Mouse (Mus musculus): Measurements from ENCODE around the gene Ryr2. TPM values are rescaled to one million over a fixed set of nuclear protein-coding genes. Genes with fewer than 3 reads are reported as not detected.

The Ryr2 gene
- polyA plus RNA-seq, 1 experiment from 2014 or later, result 0.32 TPM

DNA sequence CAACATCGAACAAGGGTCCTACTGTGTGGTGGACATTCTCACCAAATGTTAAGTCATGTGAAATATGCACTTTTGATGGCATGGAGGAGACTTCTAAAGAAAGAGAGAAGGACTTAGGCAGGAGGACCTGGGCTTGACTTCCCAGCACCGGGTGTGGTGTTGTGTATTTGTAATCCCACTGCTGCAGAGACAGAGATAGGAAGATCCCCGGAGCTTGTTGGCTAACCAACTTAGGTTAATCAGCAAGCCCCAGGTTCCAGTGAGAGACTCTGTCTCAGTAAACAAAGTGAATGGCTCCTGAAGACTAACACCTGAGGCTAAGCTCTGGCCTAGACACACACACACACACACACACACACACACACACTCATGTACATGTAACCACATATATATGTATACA lies 7.3 kb downstream of the Ryr2 start:
- Histone ChIP-seq H3K4me3 (ENCODE audit: low read length) (no peak overlapping the region), H3K27ac (ENCODE audit: low read depth, low read length) (no peak overlapping the region), H3K4me2 (replicated peaks; ENCODE audit: low read depth, low read length) (no peak overlapping the region), H3K4me1 (ENCODE audit: control insufficient read depth, insufficient read depth, low read length) (no peaks in the 10 kb centered on the region), H3K27me3 (ENCODE audit: control insufficient read depth, insufficient read depth, low read length) (peaks cover 20% of the 10 kb centered on the region), H3K9me3 (ENCODE audit: control insufficient read depth, low read length) (no peaks in the 10 kb centered on the region), H3K36me3 (ENCODE audit: control insufficient read depth, insufficient read depth, low read length) (no peaks in the 10 kb centered on the region), H3K9ac (ENCODE audit: low read depth, low read length) (no peak overlapping the region)
- 87% methylated on average over 3 of the region's 3 CpGs for WGBS
- no peak for ATAC-seq (ENCODE audit: low FRiP score, low TSS enrichment)

DNA sequence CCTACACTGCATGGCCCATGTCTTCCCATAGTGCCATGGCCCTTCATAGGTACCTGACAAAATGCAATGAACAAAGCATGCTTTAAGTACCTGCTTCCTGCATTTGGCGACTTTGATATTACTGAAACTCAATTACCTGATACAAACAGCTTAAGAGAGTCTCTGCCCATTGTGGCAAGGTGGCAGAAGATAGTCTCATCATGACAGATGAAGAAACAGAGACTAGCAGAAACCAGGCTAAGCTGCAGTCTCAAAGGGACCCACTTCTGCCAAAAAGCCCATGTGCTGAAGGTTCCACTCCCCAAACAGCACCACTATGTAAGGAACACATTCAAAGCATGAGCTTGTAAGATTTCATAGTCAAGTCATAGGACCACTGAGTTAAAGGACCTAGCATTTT lies 7.8 kb downstream of the Ryr2 start:
- H3K4me3 ChIP-seq (ENCODE audit: low read length), result no peak overlapping the region
- H3K9me3 ChIP-seq (ENCODE audit: control insufficient read depth, low read length), result no peaks in the 10 kb centered on the region
- peaks cover 16% of the 10 kb centered on the region for H3K27me3 ChIP-seq (ENCODE audit: control insufficient read depth, insufficient read depth, low read length)
- WGBS, result 72% methylated on average over 1 of the region's 1 CpGs
- no peak for ATAC-seq (ENCODE audit: low FRiP score, low TSS enrichment)
- H3K9ac ChIP-seq (ENCODE audit: low read depth, low read length), result no peak overlapping the region
- H3K4me1 ChIP-seq (ENCODE audit: control insufficient read depth, insufficient read depth, low read length), result no peaks in the 10 kb centered on the region
- no peak overlapping the region for H3K27ac ChIP-seq (ENCODE audit: low read depth, low read length)
- no peak overlapping the region for H3K4me2 ChIP-seq (replicated peaks; ENCODE audit: low read depth, low read length)
- H3K36me3 ChIP-seq (ENCODE audit: control insufficient read depth, insufficient read depth, low read length), result no peaks in the 10 kb centered on the region

DNA sequence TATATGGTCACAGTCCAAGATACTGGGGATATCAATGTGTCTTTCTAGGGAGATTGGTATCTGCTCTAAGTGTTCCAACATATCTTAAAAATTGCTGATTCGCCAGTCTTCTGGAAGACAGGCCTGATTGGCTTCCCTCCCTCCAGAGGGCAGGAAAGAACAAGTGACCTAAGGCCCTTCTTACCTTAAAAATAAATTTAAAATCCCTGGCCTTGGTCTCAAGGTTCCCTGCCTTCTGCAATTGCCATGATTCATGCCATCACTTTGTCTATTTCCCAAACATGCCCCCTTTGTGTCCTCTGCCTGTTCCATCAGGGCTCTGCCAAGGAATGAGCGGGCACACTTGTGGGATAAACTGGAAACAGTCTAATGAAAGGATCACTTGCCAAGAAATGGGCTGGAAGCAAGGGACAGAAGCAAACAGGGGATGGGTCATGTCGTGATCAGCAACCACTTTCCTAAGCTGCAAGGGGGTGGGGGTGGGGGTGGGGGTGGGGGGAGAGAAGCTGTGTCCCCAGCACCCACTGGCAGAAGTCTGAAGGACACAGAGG lies 10.3 kb downstream of the Ryr2 start:
- no peak overlapping the region for H3K4me2 ChIP-seq (replicated peaks; ENCODE audit: low read depth, low read length)
- H3K27me3 ChIP-seq (ENCODE audit: control insufficient read depth, insufficient read depth, low read length), result peaks cover 7% of the 10 kb centered on the region
- H3K27ac ChIP-seq (ENCODE audit: low read depth, low read length), result no peak overlapping the region
- H3K9me3 ChIP-seq (ENCODE audit: control insufficient read depth, low read length), result no peaks in the 10 kb centered on the region
- WGBS, result 74% methylated on average over 3 of the region's 3 CpGs
- no peaks in the 10 kb centered on the region for H3K4me1 ChIP-seq (ENCODE audit: control insufficient read depth, insufficient read depth, low read length)
- no peak overlapping the region for H3K9ac ChIP-seq (ENCODE audit: low read depth, low read length)
- no peak overlapping the region for H3K4me3 ChIP-seq (ENCODE audit: low read length)
- H3K36me3 ChIP-seq (ENCODE audit: control insufficient read depth, insufficient read depth, low read length), result no peaks in the 10 kb centered on the region
- ATAC-seq (ENCODE audit: low FRiP score, low TSS enrichment), result no peak

- H3K27me3 ChIP-seq (ENCODE audit: control insufficient read depth, insufficient read depth, low read length), result no peaks in the 10 kb centered on the region; the same call in 1 of the 2 replicates
- H3K27ac ChIP-seq (ENCODE audit: low read depth, low read length), result no peak overlapping the region
- WGBS, result 65% methylated on average over 7 of the region's 7 CpGs
- H3K4me1 ChIP-seq (ENCODE audit: control insufficient read depth, insufficient read depth, low read length), result no peaks in the 10 kb centered on the region
- no peaks in the 10 kb centered on the region for H3K9me3 ChIP-seq (ENCODE audit: control insufficient read depth, low read length)
- H3K36me3 ChIP-seq (ENCODE audit: control insufficient read depth, insufficient read depth, low read length), result no peaks in the 10 kb centered on the region
- H3K4me3 ChIP-seq (ENCODE audit: low read length), result no peak overlapping the region
- no peak overlapping the region for H3K9ac ChIP-seq (ENCODE audit: low read depth, low read length)
- ATAC-seq (ENCODE audit: low FRiP score, low TSS enrichment), result no peak
- H3K4me2 ChIP-seq (replicated peaks; ENCODE audit: low read depth, low read length), result no peak overlapping the region
Measured at GRCm38 (mm10) chr13:12094569-12094968, 12.2 kb downstream of the Ryr2 start.

DNA sequence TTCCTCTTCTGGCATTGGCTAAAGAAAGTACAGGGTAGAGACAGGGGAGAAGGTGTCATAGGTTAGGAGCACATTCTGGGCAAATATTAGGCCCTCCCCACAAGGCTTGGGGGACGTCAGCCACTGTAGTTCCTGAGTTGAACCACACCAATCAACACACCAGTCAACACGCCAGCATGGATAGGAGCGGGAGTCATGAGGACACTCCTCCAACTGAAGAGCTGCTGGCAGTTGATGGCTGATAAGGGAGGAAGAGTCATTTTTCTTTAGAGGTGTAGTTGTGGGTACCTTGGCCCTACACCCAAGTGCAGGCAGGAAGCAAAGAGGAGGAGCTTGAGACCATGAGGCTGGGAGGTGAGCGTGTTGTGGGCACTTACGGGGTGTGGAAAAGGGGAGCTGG lies 13.6 kb downstream of the Ryr2 start:
- no peak for ATAC-seq (ENCODE audit: low FRiP score, low TSS enrichment)
- Histone ChIP-seq H3K36me3 (ENCODE audit: control insufficient read depth, insufficient read depth, low read length) (no peaks in the 10 kb centered on the region), H3K4me2 (replicated peaks; ENCODE audit: low read depth, low read length) (no peak overlapping the region), H3K27me3 (ENCODE audit: control insufficient read depth, insufficient read depth, low read length) (no peaks in the 10 kb centered on the region), H3K9me3 (ENCODE audit: control insufficient read depth, low read length) (no peaks in the 10 kb centered on the region), H3K4me3 (ENCODE audit: low read length) (no peak overlapping the region), H3K27ac (ENCODE audit: low read depth, low read length) (no peak overlapping the region), H3K9ac (ENCODE audit: low read depth, low read length) (no peak overlapping the region), H3K4me1 (ENCODE audit: control insufficient read depth, insufficient read depth, low read length) (no peaks in the 10 kb centered on the region)
- whole genome bisulfite sequencing, result 84% methylated on average over 5 of the region's 5 CpGs

GRCm38 (mm10) chr13:12092379-12093107 lies 14.2 kb downstream of the Ryr2 start:
- Histone ChIP-seq H3K9ac (ENCODE audit: low read depth, low read length) (no peak overlapping the region), H3K9me3 (ENCODE audit: control insufficient read depth, low read length) (no peaks in the 10 kb centered on the region), H3K4me1 (ENCODE audit: control insufficient read depth, insufficient read depth, low read length) (no peaks in the 10 kb centered on the region), H3K4me2 (replicated peaks; ENCODE audit: low read depth, low read length) (no peak overlapping the region), H3K27me3 (ENCODE audit: control insufficient read depth, insufficient read depth, low read length) (no peaks in the 10 kb centered on the region), H3K4me3 (ENCODE audit: low read length) (no peak overlapping the region), H3K27ac (ENCODE audit: low read depth, low read length) (no peak overlapping the region), H3K36me3 (ENCODE audit: control insufficient read depth, insufficient read depth, low read length) (no peaks in the 10 kb centered on the region)
- 92% methylated on average over 11 of the region's 11 CpGs for WGBS
- no peak for ATAC-seq (ENCODE audit: low FRiP score, low TSS enrichment)

DNA sequence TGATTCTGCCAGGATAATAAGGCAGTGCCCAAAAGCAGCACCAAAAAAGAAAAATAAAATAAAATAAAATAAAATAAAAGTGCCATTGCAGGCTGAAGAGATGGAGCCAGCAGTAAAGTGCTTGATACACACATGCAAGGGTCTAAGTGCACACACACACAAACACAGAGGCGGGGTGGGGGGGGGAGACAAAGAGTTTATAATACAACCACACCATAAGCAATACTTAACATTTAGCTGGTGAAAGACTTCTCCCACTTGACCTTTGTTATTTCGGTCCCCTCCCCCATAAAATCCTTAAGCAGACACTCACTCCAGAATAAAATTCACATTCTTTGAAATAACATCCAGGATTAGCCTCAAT lies 22.7 kb downstream of the Ryr2 start:
- WGBS, result 91% methylated on average over 2 of the region's 2 CpGs
- Histone ChIP-seq H3K27ac (ENCODE audit: low read depth, low read length) (no peak overlapping the region), H3K36me3 (ENCODE audit: control insufficient read depth, insufficient read depth, low read length) (no peaks in the 10 kb centered on the region), H3K4me1 (ENCODE audit: control insufficient read depth, insufficient read depth, low read length) (no peaks in the 10 kb centered on the region), H3K9me3 (ENCODE audit: control insufficient read depth, low read length) (no peaks in the 10 kb centered on the region), H3K4me2 (replicated peaks; ENCODE audit: low read depth, low read length) (no peak overlapping the region), H3K9ac (ENCODE audit: low read depth, low read length) (no peak overlapping the region), H3K4me3 (ENCODE audit: low read length) (no peak overlapping the region), H3K27me3 (ENCODE audit: control insufficient read depth, insufficient read depth, low read length) (no peaks in the 10 kb centered on the region)
- no peak for ATAC-seq (ENCODE audit: low FRiP score, low TSS enrichment)

DNA sequence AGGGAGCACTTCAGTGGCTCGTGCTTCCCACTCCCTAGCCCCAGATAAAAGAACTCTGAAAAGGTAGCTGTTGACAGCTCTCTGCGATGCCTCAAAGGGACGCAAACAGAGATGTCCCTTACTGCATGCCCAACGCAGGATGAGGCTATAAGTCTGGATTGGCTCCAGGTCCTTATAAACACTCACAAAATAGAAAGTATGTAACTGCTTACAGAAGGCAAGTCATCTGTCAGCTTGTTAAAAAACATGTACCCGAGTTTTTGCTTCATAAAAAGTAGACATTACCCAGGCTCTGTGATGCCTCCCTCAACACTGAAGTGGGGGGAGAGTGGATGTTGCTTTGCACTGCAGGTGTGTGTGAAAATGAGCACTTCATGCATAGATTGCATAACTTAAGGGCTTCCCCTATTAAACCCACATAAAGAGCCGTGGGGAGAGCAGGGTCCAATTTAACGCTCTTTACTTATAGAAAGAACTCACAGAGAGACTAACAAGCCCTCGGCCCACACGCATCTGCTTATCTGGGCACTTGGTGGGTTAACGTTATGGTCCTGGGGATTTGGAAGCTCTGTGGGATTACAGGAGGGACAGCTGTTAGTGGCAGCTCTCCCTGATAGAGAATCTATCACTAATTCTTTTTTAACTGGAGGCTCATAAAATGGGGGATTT lies 23.2 kb downstream of the Ryr2 start:
- WGBS, result 61% methylated on average over 10 of the region's 10 CpGs
- Histone ChIP-seq H3K9me3 (ENCODE audit: control insufficient read depth, low read length) (no peaks in the 10 kb centered on the region), H3K27me3 (ENCODE audit: control insufficient read depth, insufficient read depth, low read length) (no peaks in the 10 kb centered on the region), H3K4me1 (ENCODE audit: control insufficient read depth, insufficient read depth, low read length) (no peaks in the 10 kb centered on the region), H3K36me3 (ENCODE audit: control insufficient read depth, insufficient read depth, low read length) (no peaks in the 10 kb centered on the region), H3K9ac (ENCODE audit: low read depth, low read length) (no peak overlapping the region), H3K4me3 (ENCODE audit: low read length) (no peak overlapping the region), H3K27ac (ENCODE audit: low read depth, low read length) (no peak overlapping the region), H3K4me2 (replicated peaks; ENCODE audit: low read depth, low read length) (no peak overlapping the region)
- ATAC-seq (ENCODE audit: low FRiP score, low TSS enrichment), result no peak

DNA sequence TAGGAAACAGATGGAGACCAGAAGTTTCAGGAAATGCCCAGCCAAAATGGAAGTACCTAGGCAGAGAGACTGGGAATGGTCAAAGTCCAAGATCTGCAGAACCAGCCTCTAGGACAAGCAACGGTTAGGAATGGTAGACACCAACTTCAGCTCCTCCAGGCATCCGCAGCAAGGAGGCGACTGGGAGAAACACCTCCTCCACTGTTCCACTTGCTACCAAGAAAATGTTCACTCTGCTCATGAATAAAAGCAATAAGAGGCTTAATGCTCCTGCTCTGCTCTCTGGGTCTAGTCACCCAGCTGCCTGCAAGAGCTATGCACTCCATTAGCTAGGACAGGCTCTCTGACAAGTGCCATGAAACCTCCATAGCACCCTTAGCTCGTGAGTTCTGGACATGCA lies 26.2 kb downstream of the Ryr2 start:
- Histone ChIP-seq H3K27ac (ENCODE audit: low read depth, low read length) (no peak overlapping the region), H3K27me3 (ENCODE audit: control insufficient read depth, insufficient read depth, low read length) (no peaks in the 10 kb centered on the region), H3K9ac (ENCODE audit: low read depth, low read length) (no peak overlapping the region), H3K36me3 (ENCODE audit: control insufficient read depth, insufficient read depth, low read length) (no peaks in the 10 kb centered on the region), H3K9me3 (ENCODE audit: control insufficient read depth, low read length) (no peaks in the 10 kb centered on the region), H3K4me1 (ENCODE audit: control insufficient read depth, insufficient read depth, low read length) (no peaks in the 10 kb centered on the region), H3K4me3 (ENCODE audit: low read length) (no peak overlapping the region), H3K4me2 (replicated peaks; ENCODE audit: low read depth, low read length) (no peak overlapping the region)
- WGBS, result 87% methylated on average over 4 of the region's 4 CpGs
- ATAC-seq (ENCODE audit: low FRiP score, low TSS enrichment), result no peak
